Mouse (Mus musculus): ENCODE results near the gene Tnni3.
"Not testable (repeated sequence)": the region's sequence is repeated elsewhere in the genome, so short reads cannot be mapped to it uniquely, and the experiment has no call there.

Tnni3 gene

DNA sequence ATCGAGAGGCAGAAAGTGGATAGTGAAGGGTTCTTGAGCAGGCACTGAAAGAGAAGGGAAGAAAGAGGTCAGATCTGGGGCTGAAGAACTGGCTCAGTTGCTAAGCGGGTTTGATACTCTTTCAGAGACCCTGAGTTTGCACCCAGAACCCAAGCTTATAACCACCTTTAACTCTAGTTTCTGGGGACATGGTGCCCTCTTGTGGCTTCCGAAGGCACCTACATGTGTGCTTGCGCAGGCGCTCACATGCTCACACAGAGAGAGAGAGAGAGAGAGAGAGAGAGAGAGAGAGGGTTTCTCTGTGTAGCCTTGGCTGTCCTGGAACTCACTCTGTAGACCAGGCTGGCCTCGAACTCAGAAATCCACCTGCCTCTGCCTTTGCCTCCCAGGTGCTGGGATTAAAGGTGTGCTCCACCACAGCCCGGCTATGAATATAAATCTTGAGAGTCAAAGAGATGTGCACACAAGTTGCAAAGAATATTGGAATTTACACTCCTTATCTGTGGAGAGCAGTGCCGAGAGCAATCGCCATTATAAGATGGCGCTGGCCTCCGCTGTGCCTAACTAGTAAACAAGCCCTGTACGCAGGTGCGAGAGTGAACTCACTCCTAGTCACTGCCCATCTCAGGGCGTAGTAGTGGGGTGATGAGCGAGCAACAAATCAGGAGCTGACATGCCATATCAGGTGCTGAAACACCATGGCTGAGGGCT lies at the start of gene Tnni3:
Gene Tnni3 (minus strand): TSS at position 18 of the 711 bp plus-strand sequence.
- peak in 1 of 2 experiments; percentile 43 for DNase-seq (ENCODE audit: low spot score in 2 of 2)

DNA sequence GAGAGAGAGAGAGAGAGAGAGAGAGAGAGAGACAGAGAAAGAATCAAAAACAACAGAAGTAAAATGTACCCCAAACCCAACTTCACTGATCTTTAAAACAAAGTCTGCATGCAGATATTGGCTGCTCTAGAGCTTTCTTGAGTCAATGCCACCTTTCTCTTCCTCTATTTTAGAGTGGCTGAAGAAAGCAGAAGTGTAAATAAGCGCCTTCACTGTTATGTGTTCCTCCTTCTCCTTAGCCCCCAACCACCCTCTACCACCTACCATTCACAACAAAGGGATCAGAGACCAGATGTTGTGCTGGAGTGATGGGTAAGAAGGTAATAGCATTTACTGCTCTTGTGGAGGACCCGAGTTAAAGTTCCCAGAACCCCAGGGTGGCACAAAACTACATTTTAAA lies 48.3 kb upstream of the Tnni3 start:
- not testable (repeated sequence) for DNase-seq (ENCODE audit: low spot score in 2 of 2)

DNA sequence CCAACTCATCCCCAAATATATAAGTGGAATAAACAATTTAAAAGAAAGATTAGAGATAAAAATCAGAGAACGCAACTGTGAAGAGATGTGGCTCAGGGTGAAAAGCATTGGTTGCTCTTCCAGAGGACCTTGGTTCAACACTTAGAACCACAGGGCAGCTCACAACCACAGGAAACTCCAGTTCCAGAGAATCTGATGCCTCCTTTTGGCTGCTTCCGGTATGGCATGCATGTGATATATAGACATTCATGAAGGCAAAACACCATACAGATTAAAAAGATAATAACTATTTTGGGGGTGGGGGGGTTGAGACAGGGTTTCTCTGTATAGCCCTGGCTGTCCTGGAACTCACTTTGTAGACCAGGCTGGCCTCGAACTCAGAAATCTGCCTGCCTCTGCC lies 38.6 kb upstream of the Tnni3 start:
- no peak for DNase-seq (ENCODE audit: low spot score in 2 of 2)

DNA sequence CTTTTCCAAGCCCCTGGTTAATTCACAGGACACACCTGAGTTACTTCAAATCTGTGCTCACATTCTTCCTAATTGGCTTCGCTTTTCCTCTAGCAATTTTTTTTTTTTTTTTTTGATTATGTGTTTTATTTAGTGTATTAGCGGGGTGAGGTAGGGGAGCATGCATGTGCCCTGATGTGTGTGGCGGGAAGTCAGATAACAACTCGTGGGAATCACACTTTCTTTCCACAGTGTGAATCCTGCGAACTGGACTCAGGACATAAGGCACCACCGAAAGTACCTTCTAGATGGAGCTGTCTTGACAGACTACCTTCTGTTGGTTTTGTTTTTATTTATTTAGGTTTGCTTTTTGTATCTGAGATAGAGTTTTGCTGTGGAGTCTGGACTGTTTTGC lies 33.1 kb upstream of the Tnni3 start:
- no peak for DNase-seq (ENCODE audit: low spot score in 2 of 2)

DNA sequence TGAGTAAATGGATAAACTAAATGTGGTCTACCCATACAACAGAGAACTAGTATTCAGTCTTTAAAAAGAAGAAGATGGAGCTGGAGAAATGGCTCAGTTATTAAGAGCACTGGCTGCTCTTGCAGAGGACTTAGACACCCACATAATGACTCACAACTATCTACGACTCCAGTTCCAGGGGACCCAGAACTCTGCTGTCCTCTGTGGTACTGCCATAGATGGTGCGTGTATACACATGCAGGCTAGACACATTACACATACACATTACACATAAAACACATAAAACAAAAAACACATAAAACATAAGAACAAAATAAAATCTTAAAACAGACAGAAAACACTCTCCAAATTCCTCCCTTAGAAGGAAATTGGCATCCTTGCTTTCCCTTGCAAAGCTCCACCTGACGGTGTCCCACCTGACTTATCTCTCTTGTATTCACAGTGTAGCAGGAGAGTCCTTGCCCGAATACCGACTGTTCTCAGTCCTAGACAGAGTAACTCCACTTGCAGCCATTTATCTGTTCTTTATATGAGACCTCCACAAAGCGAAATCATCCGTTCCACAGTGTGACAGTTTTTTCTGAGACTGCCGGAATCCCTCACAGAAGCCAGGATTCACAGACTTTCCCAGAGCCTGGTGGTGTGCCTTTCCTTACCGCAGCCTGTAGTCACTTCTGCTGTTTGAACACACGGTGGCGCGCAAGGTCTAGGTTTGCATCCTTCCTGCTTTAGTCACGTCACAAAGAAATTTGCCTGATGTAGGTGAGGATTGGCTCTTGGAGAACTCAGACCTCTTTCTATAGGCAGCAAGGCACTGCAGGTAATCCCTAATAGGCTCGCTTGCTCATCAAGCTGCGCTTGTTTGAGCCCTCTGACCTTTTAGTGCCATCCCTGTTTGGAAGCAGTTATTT lies 32.5 kb upstream of the Tnni3 start:
- peak; percentile 47 to 73 for DNase-seq (ENCODE audit: low spot score in 2 of 2)

DNA sequence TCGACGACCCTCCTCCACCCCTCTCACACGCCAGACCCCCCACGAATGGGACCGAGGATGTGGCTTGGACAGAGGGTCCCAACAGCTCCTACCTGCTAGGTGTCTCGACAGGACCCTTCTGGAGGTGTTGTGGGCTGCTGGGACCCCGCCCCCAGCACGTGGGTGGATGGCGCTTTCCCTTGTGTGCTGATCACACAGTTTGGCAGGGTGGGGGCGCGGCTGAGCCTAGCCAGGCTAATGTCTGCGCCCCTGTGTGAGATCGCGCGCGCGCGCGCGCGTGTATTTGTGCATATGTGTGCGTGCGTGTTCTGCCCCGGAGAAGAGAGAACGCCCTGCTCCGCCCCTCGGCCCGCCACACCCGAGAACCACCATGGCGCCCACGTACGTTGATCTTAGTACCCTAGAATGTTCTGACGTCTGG lies 23.2 kb upstream of the Tnni3 start, which contains the start of gene Syt5:
Gene Syt5 (minus strand): TSS at position 321 of the 421 bp plus-strand sequence.
- DNase-seq (ENCODE audit: low spot score in 2 of 2) = peak; percentile 34 to 65

DNA sequence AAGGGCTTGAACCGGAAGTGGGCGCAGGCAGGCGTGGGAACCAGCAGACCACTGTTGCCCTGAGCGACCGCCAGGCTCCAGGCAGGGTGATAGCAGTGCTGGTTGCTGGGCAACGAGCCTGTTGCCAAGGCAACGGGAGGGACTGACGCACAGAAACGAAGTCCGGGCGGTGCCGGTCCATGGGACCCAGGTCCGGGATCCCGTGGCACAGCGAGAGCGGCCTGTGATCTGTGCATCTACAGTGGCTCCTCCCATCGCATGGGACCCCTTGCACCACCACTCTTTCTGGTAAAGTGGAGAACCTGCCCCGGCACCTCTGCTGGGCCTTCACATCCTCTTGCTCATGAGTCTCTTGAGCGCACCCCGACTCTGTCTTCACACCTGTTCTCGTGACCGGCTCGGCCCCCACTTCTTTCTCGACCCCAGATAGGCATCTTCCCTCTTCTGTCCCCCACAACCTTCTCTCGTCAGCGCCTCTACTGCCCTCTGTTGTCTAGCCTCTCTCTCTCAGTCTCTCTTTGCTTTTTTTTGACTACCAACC lies 22.6 kb upstream of the Tnni3 start:
- peak; percentile 82 to 92 for DNase-seq (ENCODE audit: low spot score in 2 of 2)

DNA sequence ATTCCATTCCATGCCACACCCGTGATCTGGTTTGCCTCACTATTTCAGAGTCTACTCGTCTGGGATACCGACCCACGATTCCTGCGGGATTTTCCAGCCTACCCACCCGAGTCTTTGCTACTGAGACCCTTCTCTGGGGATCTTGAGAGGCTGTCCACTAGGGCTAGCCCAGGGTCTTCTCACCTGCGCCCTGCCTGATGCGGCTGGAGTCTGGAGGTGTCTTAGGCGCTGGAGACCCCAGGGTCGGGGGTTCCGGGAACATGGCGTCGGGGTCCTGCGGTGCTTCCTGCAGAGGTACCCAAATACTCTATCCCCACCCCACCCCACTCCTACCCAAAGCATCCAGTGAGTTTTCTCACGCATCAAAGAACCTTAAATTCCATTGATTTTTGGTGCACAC lies 22.0 kb upstream of the Tnni3 start:
- no peak for DNase-seq (ENCODE audit: low spot score in 2 of 2)

DNA sequence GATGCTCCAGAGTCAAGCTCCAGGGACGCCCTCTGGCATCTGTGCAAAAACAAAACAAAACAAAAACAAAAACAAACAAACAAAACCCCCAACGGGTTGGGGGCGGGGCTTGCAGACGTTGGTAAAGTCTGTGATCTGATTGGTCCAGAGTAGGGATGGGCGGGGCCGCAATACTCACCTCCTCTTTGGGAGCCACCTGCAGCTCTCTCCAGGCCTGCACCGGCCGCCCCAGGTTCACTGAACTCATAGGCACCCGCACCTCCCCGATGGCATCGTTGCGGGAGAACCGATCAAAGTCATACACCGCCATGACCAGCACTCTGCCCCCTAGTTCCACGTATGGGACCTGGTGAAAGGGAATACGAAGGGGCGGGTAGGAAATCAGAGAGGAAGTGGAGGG lies 18.0 kb upstream of the Tnni3 start:
- no peak for DNase-seq (ENCODE audit: low spot score in 2 of 2)

DNA sequence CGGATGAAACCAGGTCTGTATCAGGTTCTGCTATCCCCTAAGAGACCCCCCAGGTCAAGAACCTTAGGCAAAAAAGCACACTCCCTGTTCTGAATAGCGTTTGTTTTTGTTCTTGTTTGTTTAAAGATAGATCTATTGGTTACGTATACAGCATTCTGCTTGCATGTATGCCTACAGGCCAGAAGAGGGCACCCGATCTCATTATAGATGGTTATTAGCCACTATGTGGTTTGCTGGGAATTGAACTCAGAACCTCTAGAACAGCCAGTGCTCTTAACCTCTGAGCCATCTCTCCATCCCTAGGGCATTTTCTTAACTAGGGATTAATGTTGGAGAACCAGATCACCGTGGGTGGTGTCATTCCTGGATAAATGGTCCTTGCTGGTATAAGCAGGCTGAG lies 17.3 kb upstream of the Tnni3 start:
- no peak for DNase-seq (ENCODE audit: low spot score in 2 of 2)

DNA sequence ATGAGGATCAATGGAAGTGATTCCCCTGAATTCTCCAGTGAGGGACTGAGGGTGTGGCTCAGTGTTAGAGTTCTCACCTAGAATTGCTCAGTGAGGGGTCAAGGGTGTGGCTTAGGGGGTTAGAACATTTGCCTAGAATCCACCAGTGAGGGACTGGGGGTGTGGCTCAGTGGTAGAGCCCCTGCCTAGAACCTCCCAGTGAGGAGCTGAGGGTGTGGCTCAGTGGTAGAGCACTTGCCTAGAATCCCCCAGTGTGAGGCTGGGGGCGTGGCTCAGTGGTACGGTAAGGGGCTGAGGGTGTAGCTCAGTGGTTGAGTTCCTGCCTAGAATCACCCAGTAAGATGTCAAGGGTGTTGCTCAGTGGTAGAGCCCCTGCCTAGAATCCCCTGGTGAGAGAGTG lies 15.0 kb upstream of the Tnni3 start:
- no peak for DNase-seq (ENCODE audit: low spot score in 2 of 2)

DNA sequence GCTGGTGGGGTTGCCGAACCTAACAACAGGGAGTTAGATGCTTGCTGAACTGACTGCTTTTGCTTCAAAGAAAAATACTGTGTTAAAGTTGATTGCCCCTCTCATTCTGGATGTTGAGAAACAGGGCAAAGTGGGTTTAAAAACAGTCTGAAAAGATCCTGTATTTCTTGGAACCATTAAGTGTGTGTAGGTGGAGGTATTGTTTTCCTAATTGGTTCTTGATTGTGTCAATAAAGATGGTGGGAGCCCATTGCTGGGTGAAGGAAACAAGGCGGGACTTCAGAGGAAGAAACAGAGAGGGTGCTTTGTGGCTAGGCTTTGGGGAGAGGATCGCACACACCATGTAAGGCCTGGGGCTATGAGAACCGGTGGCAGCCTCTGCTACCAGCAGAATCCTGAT lies 13.2 kb upstream of the Tnni3 start:
- DNase-seq (ENCODE audit: low spot score in 2 of 2) = no peak

DNA sequence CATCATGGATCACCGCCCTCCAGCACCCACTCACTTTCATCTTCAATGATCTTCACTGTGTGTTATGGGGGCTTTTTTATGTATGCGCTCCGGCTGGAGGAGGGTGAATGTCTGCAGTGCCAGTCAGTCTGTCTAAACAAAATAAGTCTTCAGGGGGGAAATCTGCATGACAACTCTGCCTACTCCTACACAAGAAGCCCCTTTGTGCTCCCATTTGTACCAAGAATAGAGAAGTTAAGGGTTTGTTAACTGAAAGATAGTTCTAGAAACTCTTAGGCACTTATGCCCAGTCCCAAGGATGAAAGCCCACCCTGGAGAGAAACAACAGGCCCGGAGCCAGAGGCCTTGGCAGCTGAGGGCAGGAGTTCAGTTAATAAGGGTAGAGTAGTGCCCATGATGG lies 12.3 kb upstream of the Tnni3 start:
- DNase-seq (ENCODE audit: low spot score in 2 of 2) = no peak

DNA sequence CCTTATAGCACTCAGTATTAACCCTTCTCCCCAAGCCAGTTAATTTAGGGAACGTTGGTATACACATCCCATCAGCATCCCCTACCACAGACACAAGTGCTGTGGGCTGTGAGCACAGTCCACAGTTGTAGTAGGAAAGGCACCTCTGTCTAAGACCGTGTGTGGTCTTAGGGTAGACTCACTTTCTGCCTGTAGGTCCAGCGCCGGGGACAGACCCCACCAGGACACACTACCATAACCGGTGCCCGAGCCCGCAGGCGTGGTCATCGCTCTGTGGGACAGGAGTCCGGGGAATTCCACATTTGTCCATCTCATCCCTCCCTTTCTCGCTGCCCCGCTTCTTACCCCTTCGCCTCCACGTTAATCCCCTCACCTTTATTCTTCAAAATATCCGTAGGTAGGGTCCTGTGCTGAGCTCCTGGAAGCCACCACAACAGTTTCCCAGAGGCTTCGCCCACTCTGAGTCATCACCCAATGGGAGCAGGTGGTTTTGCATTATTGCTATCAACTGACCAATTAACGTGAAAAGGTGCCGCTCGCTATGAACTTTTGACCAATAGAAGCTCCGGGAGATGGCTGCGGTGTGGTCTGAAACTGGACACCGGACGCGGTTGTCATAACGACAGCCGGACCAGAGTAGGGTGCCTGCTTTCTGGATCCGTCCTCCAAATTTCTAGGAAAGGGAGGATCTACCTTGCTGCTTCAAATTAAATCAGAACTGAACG lies 8.1 kb upstream of the Tnni3 start, which contains the start of gene Dnaaf3:
Gene Dnaaf3 (minus strand): TSS at position 449 of the 725 bp plus-strand sequence.
- peak in 1 of 2 experiments; percentile 39 for DNase-seq (ENCODE audit: low spot score in 2 of 2)

DNA sequence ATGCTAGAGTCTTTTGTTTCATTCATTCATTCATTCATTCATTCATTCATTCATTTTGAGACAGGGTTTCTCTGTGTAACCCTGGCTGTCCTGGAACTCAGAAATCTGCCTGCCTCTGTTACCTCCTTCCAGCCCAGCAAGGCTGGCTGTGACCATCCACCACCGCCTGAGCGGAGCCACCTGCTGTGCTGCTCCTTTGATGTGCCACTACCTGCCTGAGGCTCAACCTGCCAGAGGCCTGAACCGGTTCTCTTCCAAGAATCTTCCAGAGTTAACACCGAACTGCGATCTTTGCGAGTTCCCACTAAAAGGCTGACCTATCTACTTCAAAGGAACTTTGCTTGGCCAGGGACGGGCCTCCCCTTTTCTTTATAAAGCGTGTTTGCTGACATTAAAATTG lies 6.1 kb upstream of the Tnni3 start:
- DNase-seq (ENCODE audit: low spot score in 2 of 2) = not testable (repeated sequence)

DNA sequence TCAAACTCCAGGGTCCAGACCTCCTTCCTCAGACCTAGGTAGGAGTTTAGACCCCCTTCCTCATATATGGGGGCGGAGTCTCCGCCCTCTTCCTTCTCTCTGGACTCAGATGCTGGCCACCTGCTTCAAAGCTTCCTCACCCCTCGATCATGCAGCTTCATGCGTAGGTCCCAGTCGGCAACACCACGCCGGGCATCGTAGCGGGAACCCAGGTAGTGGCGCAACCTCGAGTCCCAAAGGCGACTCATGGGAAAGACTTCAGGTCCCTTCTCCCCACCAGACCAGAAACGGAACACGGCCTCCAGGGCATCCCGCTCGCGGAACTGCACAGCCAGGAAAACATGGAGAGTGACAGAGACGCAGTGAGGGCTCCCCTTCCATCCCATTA lies 3.3 kb upstream of the Tnni3 start:
- no peak for DNase-seq (ENCODE audit: low spot score in 2 of 2)

DNA sequence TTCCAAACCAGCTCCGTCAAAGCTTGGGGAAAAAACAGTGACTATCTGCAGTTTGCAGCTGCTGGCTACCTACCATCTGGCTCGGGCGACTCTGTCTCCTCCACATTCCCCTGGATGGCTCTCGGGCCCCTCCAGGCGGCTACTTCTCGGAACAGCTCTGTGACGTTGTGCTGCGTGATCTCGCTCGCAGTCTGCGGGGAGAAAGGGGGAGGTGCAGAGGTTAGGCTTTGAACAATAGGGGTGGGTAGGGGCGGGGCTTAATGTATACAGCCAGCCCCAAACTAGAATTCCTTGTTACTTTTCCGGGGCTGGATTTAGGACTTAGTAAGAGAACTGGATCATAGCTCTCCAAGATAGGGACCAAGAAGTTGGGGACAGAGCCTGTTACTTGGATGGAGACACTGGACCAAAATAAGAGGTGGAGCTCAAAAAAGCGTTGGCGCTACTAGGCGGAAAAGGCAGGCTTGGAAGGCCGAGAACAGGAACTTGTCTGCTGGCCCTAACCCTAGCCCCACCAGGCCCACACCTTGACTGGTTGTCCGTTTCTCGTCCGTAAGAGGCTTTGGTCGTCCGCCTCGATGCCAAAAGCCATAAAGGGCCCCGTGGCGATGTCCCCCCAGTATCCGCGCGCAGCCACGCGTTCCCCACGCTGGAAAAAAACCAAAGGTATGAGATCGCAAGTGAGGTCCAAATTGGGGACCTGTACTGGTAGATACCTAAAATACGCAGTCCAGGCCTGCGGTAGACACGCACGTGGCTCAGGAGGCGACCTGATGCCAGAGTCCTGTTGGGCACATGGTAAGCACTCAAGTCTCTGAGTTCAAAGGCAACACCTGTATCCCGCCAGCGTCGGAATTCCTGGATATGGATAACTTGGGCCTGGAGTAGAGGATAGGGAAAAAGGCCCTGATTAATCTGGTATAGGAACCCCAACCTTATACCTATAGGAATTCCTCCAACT lies 2.6 kb upstream of the Tnni3 start:
- peak; percentile 62 to 70 for DNase-seq (ENCODE audit: low spot score in 2 of 2)

DNA sequence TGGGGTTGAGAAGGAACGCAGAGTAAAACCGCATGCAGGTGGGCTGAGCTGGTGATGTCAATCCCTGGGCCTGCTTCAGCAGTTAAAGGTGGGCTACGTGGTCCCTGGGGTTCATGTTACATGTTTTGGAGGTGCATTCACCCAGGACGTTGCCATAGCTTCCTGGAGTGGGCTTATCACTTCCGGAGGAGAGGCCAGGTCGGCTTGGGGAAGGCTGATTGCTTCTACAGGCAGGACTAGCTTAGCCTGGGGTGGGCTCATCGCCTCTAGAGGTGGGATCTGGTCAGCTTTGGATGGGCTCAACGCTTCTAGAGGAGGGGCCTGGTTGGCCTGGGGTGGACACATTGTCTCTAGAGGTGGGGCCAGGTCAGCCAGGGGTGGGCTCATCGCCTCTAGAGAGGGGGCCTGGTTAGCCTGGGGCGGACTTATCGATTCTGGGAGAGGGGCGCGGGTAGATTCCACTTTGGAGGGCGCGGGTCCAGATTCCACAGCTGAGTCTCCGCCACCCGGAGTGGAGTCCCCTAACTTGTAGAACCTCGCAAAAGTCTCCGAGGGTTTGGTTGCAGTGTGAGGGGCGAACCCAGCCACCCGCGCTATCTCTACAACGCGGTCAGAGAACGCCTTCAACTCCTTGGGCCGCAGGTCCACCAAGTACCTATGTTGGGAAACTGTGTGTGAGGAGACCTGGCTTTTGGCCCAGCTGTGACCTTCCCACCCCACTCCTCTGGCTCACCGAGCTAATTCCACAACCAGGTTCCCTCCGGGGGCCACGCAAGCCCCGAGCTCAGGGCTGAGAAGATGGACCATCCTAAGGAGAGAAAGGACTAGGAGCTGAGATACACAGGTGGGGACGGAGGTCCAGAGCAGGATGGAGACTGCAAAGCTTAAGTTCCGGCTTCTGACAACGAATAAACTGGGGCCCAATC lies 561 bp downstream of the Tnni3 start:
- DNase-seq (ENCODE audit: low spot score in 2 of 2) = no peak

DNA sequence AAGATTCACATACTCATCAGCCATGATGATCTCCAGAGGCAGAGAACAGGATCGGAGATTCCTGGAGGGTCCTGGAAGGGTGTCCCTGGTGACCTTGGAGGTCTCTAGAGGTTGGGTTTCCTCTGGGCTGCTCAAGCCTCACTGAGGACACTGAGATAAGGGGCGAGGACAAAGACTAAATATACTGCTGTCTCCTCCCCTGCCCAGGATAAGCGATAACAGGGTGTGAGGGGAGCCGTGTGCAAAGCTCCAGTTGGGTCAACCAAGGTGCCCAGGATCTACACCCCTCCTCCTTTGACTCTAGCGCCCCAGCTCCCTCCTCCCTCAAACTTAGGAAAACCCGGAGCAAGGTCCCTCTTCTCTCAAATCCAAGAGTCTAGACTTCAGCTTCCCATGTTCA lies 1.7 kb downstream of the Tnni3 start:
- DNase-seq (ENCODE audit: low spot score in 2 of 2) = no peak

All from cerebellum, postnatal 4 days (tissue).